Mouse (Mus musculus): ENCODE data around the gene Olfr218. TPM values are rescaled to one million over a fixed set of nuclear protein-coding genes. Genes with fewer than 3 reads are reported as not detected.

The Olfr218 gene
- not detected in 2 replicates for polyA plus RNA-seq (2012; rRNA removed)

DNA sequence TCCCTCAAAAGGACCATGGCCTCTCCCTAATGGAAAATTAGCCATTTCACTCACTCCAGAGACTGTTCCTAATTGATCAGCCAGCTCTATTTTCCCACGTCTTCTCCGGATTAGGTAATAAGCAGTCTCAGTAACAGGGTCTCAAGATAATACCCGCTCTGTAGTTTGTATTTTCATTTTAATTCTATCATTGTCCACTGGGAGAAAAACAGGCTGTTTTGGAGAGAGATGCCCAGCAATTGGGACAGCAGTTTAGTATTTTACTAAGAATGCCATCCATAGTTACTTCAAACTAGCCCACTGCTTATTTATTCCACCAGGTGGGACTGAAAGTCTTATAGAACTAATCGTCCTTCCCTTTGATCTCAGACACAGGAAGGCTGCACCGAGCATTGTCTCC, at the start of gene Olfr218:
Gene Olfr218 (plus strand): TSS at position 301 of the 400 bp plus-strand sequence.
- TF ChIP-seq CTCF (IDR thresholded peaks at IDR 0.05; ENCODE audit: extremely low read depth, insufficient read depth, insufficient read length, insufficient replicate concordance): no peak
- no peak for TF ChIP-seq POLR2A (IDR thresholded peaks at IDR 0.05; ENCODE audit: low read depth, low read length)
- no peaks in the 10 kb centered on the region for H3K4me1 ChIP-seq (ENCODE audit: control insufficient read depth, insufficient read depth, insufficient read length)
- no peak within 1 kb of the TSS for H3K27ac ChIP-seq (ENCODE audit: insufficient read depth, low read length)
- no peak for DNase-seq (ENCODE audit: low read depth in 1 of 2, low spot score in 2 of 2)
- H3K4me3 ChIP-seq (ENCODE audit: extremely low read depth, insufficient read depth, insufficient read length): no peak within 1 kb of the TSS
- 79% methylated on average over 5 of the region's 5 CpGs for WGBS
- H3K36me3 ChIP-seq (ENCODE audit: control insufficient read depth, insufficient read depth, low read length): no peaks in the 10 kb centered on the region
- no peaks in the 10 kb centered on the region for H3K27me3 ChIP-seq (ENCODE audit: control insufficient read depth, insufficient read depth, low read length)

DNA sequence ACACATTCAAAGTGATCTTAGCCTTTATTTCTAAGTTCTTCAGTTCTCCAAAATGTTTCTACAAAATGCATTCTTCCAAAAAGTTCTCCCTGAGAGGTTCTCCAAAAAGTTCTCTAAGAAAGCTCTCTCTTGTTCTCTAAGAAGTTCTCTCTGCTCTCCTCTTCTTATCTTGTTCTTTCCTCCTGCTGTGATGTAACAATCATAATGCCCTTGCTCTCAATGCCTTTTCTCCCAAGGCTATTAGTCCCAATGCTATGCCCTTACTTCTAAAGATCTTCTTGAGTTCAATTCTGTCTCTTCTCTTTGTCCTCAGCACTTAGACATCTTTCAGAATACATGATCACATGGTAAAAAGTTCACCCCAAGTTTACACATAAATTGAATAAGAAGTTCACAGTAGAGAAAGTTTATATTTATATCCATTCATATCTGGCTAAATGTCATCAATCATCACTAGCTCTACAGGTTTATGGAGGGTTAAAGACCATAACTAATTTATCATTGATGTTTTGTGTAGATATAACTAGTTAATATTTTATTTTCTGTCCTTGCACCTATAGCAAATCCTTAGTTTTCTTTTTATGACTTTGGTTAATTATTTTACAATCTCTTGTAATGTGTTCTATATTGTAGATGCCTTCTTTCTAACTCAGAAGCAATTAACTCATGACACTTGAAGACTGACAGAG, 23.3 kb upstream of the Olfr218 start:
- Histone ChIP-seq H3K27ac (ENCODE audit: insufficient read depth, low read length) (no peak overlapping the region), H3K36me3 (ENCODE audit: control insufficient read depth, insufficient read depth, low read length) (no peaks in the 10 kb centered on the region), H3K4me1 (ENCODE audit: control insufficient read depth, insufficient read depth, insufficient read length) (no peaks in the 10 kb centered on the region), H3K4me3 (ENCODE audit: extremely low read depth, insufficient read depth, insufficient read length) (no peak overlapping the region; the same call in 1 of the 2 replicates), H3K27me3 (ENCODE audit: control insufficient read depth, insufficient read depth, low read length) (no peaks in the 10 kb centered on the region)
- no peak for TF ChIP-seq POLR2A (IDR thresholded peaks at IDR 0.05; ENCODE audit: low read depth, low read length)
- TF ChIP-seq CTCF (IDR thresholded peaks at IDR 0.05; ENCODE audit: extremely low read depth, insufficient read depth, insufficient read length, insufficient replicate concordance): no peak
- DNase-seq (ENCODE audit: low read depth in 1 of 2, low spot score in 2 of 2): no peak

DNA sequence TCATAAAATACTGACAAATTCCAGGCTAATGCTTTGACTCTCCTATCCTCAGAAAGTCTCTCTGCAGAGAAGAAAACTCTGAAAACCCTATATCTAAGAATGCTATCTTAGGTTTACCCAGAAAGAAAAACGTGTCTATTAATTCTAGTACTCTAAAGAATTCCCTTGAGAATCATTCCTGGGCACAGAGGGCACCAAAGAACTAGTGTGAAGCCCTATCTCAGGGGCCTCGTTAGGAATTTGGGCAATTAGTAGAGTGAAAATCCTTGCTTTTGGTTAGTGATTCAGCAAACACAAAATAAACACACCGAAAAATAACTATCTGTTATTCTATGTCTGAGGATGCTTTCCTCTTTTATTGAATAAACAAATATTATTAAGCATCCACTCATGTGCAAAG, 7.1 kb upstream of the Olfr218 start, which contains the start of gene Olfr1406:
Gene Olfr1406 (minus strand): TSS at position 101 of the 400 bp plus-strand sequence.
- no peak for DNase-seq (ENCODE audit: low read depth in 1 of 2, low spot score in 2 of 2)
- TF ChIP-seq CTCF (IDR thresholded peaks at IDR 0.05; ENCODE audit: extremely low read depth, insufficient read depth, insufficient read length, insufficient replicate concordance) (no peak), POLR2A (IDR thresholded peaks at IDR 0.05; ENCODE audit: low read depth, low read length) (no peak)
- H3K36me3 ChIP-seq (ENCODE audit: control insufficient read depth, insufficient read depth, low read length): no peaks in the 10 kb centered on the region
- H3K27ac ChIP-seq (ENCODE audit: insufficient read depth, low read length): no peak within 1 kb of the TSS
- no peaks in the 10 kb centered on the region for H3K4me1 ChIP-seq (ENCODE audit: control insufficient read depth, insufficient read depth, insufficient read length)
- H3K4me3 ChIP-seq (ENCODE audit: extremely low read depth, insufficient read depth, insufficient read length): no peak within 1 kb of the TSS
- no peaks in the 10 kb centered on the region for H3K27me3 ChIP-seq (ENCODE audit: control insufficient read depth, insufficient read depth, low read length)
- 56% methylated on average over 3 of the region's 3 CpGs for WGBS

DNA sequence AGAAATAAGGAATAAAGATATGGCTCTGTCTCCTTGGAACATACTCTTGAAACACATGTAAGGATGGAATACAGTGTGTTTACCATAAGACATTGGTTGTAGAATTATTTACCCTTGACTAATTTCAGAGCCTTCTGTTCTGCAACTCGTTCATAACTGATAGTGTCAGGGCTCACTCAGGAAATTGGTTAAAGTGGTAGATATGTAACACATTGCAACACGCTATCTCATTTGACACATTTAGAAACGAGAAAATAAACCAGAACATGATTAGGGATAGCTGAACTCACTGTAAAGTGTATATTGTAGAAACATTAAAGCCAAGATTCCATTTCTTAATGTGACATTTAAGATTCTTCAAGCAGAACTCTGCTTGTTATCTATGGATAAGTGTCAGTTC, 5.5 kb upstream of the Olfr218 start:
- TF ChIP-seq POLR2A (IDR thresholded peaks at IDR 0.05; ENCODE audit: low read depth, low read length) (no peak), CTCF (IDR thresholded peaks at IDR 0.05; ENCODE audit: extremely low read depth, insufficient read depth, insufficient read length, insufficient replicate concordance) (no peak)
- Histone ChIP-seq H3K4me3 (ENCODE audit: extremely low read depth, insufficient read depth, insufficient read length) (no peak overlapping the region), H3K36me3 (ENCODE audit: control insufficient read depth, insufficient read depth, low read length) (no peaks in the 10 kb centered on the region), H3K27ac (ENCODE audit: insufficient read depth, low read length) (no peak overlapping the region), H3K27me3 (ENCODE audit: control insufficient read depth, insufficient read depth, low read length) (no peaks in the 10 kb centered on the region), H3K4me1 (ENCODE audit: control insufficient read depth, insufficient read depth, insufficient read length) (no peaks in the 10 kb centered on the region)
- DNase-seq (ENCODE audit: low read depth in 1 of 2, low spot score in 2 of 2): no peak
- WGBS: 55% methylated on average over 3 of the region's 3 CpGs

DNA sequence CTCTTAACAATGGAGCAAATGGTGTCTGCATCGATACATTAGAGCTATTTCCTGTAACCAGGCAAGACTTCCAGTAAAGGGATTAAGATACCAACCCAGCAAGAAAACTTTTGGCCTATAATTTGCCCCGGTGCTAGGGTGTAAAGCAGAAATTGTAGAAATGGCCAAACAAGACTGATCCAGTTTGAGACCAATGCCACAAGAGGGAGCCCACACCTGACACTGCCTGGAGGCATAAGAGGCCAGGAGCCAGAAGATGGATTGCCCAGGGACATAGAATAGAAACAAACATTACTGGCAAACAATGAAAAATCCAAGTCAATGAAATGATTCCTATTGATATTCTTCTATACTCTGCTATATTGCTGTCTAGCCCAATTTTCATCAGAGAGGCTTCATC, 1.2 kb upstream of the Olfr218 start:
- H3K36me3 ChIP-seq (ENCODE audit: control insufficient read depth, insufficient read depth, low read length): no peaks in the 10 kb centered on the region
- DNase-seq (ENCODE audit: low read depth in 1 of 2, low spot score in 2 of 2): no peak
- no peak overlapping the region for H3K27ac ChIP-seq (ENCODE audit: insufficient read depth, low read length)
- 74% methylated on average over 2 of the region's 2 CpGs for WGBS
- TF ChIP-seq POLR2A (IDR thresholded peaks at IDR 0.05; ENCODE audit: low read depth, low read length) (no peak), CTCF (IDR thresholded peaks at IDR 0.05; ENCODE audit: extremely low read depth, insufficient read depth, insufficient read length, insufficient replicate concordance) (no peak)
- no peak overlapping the region for H3K4me3 ChIP-seq (ENCODE audit: extremely low read depth, insufficient read depth, insufficient read length)
- no peaks in the 10 kb centered on the region for H3K27me3 ChIP-seq (ENCODE audit: control insufficient read depth, insufficient read depth, low read length)
- no peaks in the 10 kb centered on the region for H3K4me1 ChIP-seq (ENCODE audit: control insufficient read depth, insufficient read depth, insufficient read length)

DNA sequence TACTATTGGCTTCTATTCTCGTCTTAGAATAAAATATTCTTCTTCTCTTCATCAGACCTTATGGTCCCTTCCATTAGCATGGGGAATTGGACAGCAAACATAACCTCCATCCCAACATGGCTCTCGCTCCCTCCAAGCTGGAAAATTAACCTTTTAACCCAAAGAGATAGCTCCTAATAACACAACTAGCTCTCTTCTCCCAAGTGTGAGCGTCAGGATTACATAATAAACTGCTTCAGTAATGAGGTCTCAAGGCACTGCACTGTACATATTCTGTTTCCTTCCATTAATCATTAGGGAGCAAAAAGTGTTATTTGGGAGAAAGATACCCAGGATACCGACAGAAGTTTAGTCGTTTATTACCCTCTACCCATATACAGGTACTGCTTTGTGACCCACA, 14.5 kb downstream of the Olfr218 start, which contains the start of gene Olfr1404:
Gene Olfr1404 (plus strand): TSS at position 301 of the 400 bp plus-strand sequence.
- no peaks in the 10 kb centered on the region for H3K36me3 ChIP-seq (ENCODE audit: control insufficient read depth, insufficient read depth, low read length)
- H3K4me3 ChIP-seq (ENCODE audit: extremely low read depth, insufficient read depth, insufficient read length): no peak within 1 kb of the TSS
- no peak within 1 kb of the TSS for H3K27ac ChIP-seq (ENCODE audit: insufficient read depth, low read length)
- TF ChIP-seq CTCF (IDR thresholded peaks at IDR 0.05; ENCODE audit: extremely low read depth, insufficient read depth, insufficient read length, insufficient replicate concordance) (no peak), POLR2A (IDR thresholded peaks at IDR 0.05; ENCODE audit: low read depth, low read length) (no peak)
- no peaks in the 10 kb centered on the region for H3K4me1 ChIP-seq (ENCODE audit: control insufficient read depth, insufficient read depth, insufficient read length)
- DNase-seq (ENCODE audit: low read depth in 1 of 2, low spot score in 2 of 2): no peak
- no peaks in the 10 kb centered on the region for H3K27me3 ChIP-seq (ENCODE audit: control insufficient read depth, insufficient read depth, low read length)
- 80% methylated on average over 5 of the region's 5 CpGs for WGBS

DNA sequence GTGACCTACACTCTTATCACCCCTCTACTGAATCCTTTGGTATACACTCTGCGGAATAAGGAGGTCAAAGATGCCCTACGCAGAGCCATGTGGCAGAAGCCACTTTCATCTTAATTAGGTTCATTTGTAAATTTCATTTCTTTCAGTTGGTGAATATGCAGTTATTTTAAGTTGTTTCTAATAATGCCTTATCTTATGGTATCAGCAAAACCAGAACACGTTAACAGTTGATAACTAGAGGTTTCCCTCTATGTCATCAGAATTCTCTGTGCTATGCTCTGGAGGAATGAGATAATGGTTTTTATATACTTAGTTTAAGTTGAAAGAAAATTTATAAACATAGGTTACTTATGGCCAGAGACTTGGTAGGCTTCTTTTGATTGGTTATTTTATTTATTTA, 18.9 kb downstream of the Olfr218 start:
- TF ChIP-seq CTCF (IDR thresholded peaks at IDR 0.05; ENCODE audit: extremely low read depth, insufficient read depth, insufficient read length, insufficient replicate concordance) (no peak), POLR2A (IDR thresholded peaks at IDR 0.05; ENCODE audit: low read depth, low read length) (no peak)
- Histone ChIP-seq H3K4me3 (ENCODE audit: extremely low read depth, insufficient read depth, insufficient read length) (no peak overlapping the region), H3K27ac (ENCODE audit: insufficient read depth, low read length) (no peak overlapping the region), H3K36me3 (ENCODE audit: control insufficient read depth, insufficient read depth, low read length) (no peaks in the 10 kb centered on the region), H3K4me1 (ENCODE audit: control insufficient read depth, insufficient read depth, insufficient read length) (no peaks in the 10 kb centered on the region), H3K27me3 (ENCODE audit: control insufficient read depth, insufficient read depth, low read length) (no peaks in the 10 kb centered on the region)
- WGBS: 89% methylated on average over 3 of the region's 3 CpGs
- no peak for DNase-seq (ENCODE audit: low read depth in 1 of 2, low spot score in 2 of 2)

All from spleen, adult 2 months (tissue).